Mouse (Mus musculus): ENCODE data around the gene Olfr221.

Olfr221 gene

GRCm38 (mm10) chr14:52021568-52022212 is 20.6 kb downstream of the Olfr221 start:
- Histone ChIP-seq H3K4me3 (replicated peaks; ENCODE audit: low read length) (peak overlapping the region; percentile 90), H3K4me1 (replicated peaks; ENCODE audit: low read depth, low read length) (peaks cover 68% of the 10 kb centered on the region), H3K36me3 (ENCODE audit: insufficient read depth, low read length) (peaks cover 20% of the 10 kb centered on the region), H3K9me3 (ENCODE audit: low read length) (no peaks in the 10 kb centered on the region), H3K27me3 (ENCODE audit: insufficient read depth, low read length) (no peaks in the 10 kb centered on the region)
- TF ChIP-seq CTCF (conservative IDR thresholded peaks at IDR 0.05; ENCODE audit: low read length) (no peak), NANOG (IDR thresholded peaks at IDR 0.05; ENCODE audit: borderline replicate concordance, low read length) (no peak), POU5F1 (IDR thresholded peaks at IDR 0.05; ENCODE audit: borderline replicate concordance, low read length) (no peak)

DNA sequence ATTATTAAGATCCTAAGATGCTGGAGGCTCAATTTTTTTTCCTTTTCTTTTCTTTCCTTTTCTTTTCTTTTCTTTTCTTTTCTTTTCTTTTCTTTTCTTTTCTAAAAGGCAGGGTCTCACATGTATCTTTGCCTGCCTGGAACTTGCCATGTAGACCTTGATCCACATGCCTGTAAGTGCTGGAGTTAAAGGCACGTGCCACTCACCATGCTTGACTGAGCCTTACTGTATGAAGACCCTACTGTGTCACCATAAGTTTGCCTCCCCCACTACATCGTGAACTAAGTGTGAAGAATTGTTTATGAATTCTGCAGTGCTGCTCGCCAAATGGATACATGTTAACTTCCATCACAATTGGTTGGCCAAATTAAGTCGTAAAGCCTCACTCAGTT is 21.1 kb downstream of the Olfr221 start:
- peaks cover 21% of the 10 kb centered on the region for H3K36me3 ChIP-seq (ENCODE audit: insufficient read depth, low read length)
- TF ChIP-seq POU5F1 (IDR thresholded peaks at IDR 0.05; ENCODE audit: borderline replicate concordance, low read length) (no peak), NANOG (IDR thresholded peaks at IDR 0.05; ENCODE audit: borderline replicate concordance, low read length) (no peak), CTCF (conservative IDR thresholded peaks at IDR 0.05; ENCODE audit: low read length) (no peak)
- H3K9me3 ChIP-seq (ENCODE audit: low read length) = no peaks in the 10 kb centered on the region
- H3K4me3 ChIP-seq (replicated peaks; ENCODE audit: low read length) = peak overlapping the region; percentile 90
- no peaks in the 10 kb centered on the region for H3K27me3 ChIP-seq (ENCODE audit: insufficient read depth, low read length)
- H3K4me1 ChIP-seq (replicated peaks; ENCODE audit: low read depth, low read length) = peaks cover 73% of the 10 kb centered on the region

DNA sequence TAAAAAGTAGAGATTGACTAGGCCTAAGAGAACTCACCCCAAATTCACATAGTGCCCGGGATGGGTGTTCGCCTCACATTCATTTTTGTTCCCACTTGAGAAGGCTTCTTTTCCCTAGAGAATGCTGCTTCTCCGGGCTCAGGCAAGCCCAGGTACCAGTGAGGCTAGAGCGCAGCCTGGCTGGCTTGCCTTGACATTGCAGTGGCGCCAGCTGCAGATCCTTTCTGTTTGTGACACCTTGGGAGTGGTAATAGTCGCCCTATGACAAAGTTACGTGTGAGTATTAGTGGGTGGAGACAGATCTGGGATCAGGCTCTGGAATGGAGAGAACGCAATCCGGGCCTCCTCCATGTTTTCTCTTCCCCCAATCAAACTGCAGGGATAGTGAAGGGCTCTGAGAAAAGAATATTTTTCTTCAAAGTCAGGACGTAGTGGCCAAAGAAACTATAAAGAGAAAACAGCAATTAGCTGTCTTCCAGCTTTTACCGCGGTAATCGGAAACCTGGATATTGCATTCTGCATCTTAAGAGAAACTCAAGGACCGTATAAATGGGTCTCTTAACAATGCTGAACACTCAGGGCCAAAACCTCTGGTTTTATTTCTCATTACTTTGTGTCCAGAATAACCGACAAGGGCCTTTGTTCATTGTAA is 21.6 kb downstream of the Olfr221 start, which contains the start of gene Zfp219:
Gene Zfp219, minus strand, starts transcription at position 248 of the 652 bp plus-strand sequence.
- Histone ChIP-seq H3K4me3 (replicated peaks; ENCODE audit: low read length) (peak within 1 kb of the TSS; percentile 90), H3K27me3 (ENCODE audit: insufficient read depth, low read length) (no peaks in the 10 kb centered on the region), H3K4me1 (replicated peaks; ENCODE audit: low read depth, low read length) (peaks cover 73% of the 10 kb centered on the region), H3K36me3 (ENCODE audit: insufficient read depth, low read length) (peaks cover 24% of the 10 kb centered on the region), H3K9me3 (ENCODE audit: low read length) (no peaks in the 10 kb centered on the region)
- peak; percentile 6; the same call in 1 of the 2 replicates for TF ChIP-seq CTCF (conservative IDR thresholded peaks at IDR 0.05; ENCODE audit: low read length)
- TF ChIP-seq POU5F1 (IDR thresholded peaks at IDR 0.05; ENCODE audit: borderline replicate concordance, low read length) = no peak

GRCm38 (mm10) chr14:52019590-52020340 is 22.5 kb downstream of the Olfr221 start:
- Histone ChIP-seq H3K36me3 (ENCODE audit: insufficient read depth, low read length) (peaks cover 29% of the 10 kb centered on the region), H3K4me1 (replicated peaks; ENCODE audit: low read depth, low read length) (peaks cover 71% of the 10 kb centered on the region), H3K4me3 (replicated peaks; ENCODE audit: low read length) (peak overlapping the region; percentile 90), H3K9me3 (ENCODE audit: low read length) (no peaks in the 10 kb centered on the region), H3K27me3 (ENCODE audit: insufficient read depth, low read length) (no peaks in the 10 kb centered on the region)
- TF ChIP-seq CTCF (conservative IDR thresholded peaks at IDR 0.05; ENCODE audit: low read length) = no peak
- TF ChIP-seq POU5F1 (IDR thresholded peaks at IDR 0.05; ENCODE audit: borderline replicate concordance, low read length) = no peak
- no peak for TF ChIP-seq NANOG (IDR thresholded peaks at IDR 0.05; ENCODE audit: borderline replicate concordance, low read length)

DNA sequence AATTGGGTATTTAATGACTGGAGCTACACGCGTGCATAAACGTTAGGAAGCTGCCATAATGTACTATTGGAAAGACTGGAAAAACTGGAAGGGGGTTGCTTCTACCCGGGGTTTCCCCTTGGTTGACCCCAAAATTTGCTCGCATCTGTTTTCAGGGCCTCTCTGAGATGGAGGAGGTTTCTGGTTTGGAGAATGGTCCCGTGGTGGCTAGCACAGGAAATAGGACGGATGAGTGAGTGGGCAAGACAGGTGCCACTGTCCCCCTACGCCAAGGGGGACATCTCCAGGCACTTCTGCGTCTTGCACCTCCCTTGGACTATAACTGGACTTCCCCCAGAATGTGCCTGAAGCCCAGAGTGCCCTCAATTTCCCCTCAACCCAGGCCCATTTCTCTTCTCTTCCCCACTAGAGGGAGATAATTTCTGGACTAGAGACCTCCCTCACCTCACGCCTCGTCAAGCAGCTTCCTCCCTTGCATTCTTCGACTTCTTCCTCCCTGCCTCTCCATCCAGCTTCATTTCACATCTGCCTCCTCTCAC is 23.1 kb downstream of the Olfr221 start:
- Histone ChIP-seq H3K4me1 (replicated peaks; ENCODE audit: low read depth, low read length) (peaks cover 65% of the 10 kb centered on the region), H3K27me3 (ENCODE audit: insufficient read depth, low read length) (no peaks in the 10 kb centered on the region), H3K36me3 (ENCODE audit: insufficient read depth, low read length) (peaks cover 29% of the 10 kb centered on the region), H3K4me3 (replicated peaks; ENCODE audit: low read length) (peak overlapping the region; percentile 90), H3K9me3 (ENCODE audit: low read length) (no peaks in the 10 kb centered on the region)
- no peak for TF ChIP-seq NANOG (IDR thresholded peaks at IDR 0.05; ENCODE audit: borderline replicate concordance, low read length)
- peak; percentile 36; the same call in 1 of the 2 replicates for TF ChIP-seq CTCF (conservative IDR thresholded peaks at IDR 0.05; ENCODE audit: low read length)

- peaks cover 29% of the 10 kb centered on the region for H3K36me3 ChIP-seq (ENCODE audit: insufficient read depth, low read length)
- H3K4me3 ChIP-seq (replicated peaks; ENCODE audit: low read length) = peak overlapping the region; percentile 90
- peaks cover 61% of the 10 kb centered on the region for H3K4me1 ChIP-seq (replicated peaks; ENCODE audit: low read depth, low read length)
- no peaks in the 10 kb centered on the region for H3K27me3 ChIP-seq (ENCODE audit: insufficient read depth, low read length)
- TF ChIP-seq NANOG (IDR thresholded peaks at IDR 0.05; ENCODE audit: borderline replicate concordance, low read length) (no peak), POU5F1 (IDR thresholded peaks at IDR 0.05; ENCODE audit: borderline replicate concordance, low read length) (no peak), CTCF (conservative IDR thresholded peaks at IDR 0.05; ENCODE audit: low read length) (no peak)
- no peaks in the 10 kb centered on the region for H3K9me3 ChIP-seq (ENCODE audit: low read length)
These were observed 23.8 kb downstream of the Olfr221 start for GRCm38 (mm10) chr14:52018248-52019050.

GRCm38 (mm10) chr14:52017662-52018061 is 24.6 kb downstream of the Olfr221 start:
- peaks cover 34% of the 10 kb centered on the region for H3K36me3 ChIP-seq (ENCODE audit: insufficient read depth, low read length)
- TF ChIP-seq CTCF (conservative IDR thresholded peaks at IDR 0.05; ENCODE audit: low read length) = no peak
- no peak for TF ChIP-seq NANOG (IDR thresholded peaks at IDR 0.05; ENCODE audit: borderline replicate concordance, low read length)
- TF ChIP-seq POU5F1 (IDR thresholded peaks at IDR 0.05; ENCODE audit: borderline replicate concordance, low read length) = no peak
- peaks cover 66% of the 10 kb centered on the region for H3K4me1 ChIP-seq (replicated peaks; ENCODE audit: low read depth, low read length)
- H3K27me3 ChIP-seq (ENCODE audit: insufficient read depth, low read length) = no peaks in the 10 kb centered on the region
- H3K9me3 ChIP-seq (ENCODE audit: low read length) = no peaks in the 10 kb centered on the region
- peak overlapping the region; percentile 90 for H3K4me3 ChIP-seq (replicated peaks; ENCODE audit: low read length)
